Mouse (Mus musculus) neural tube, embryonic 15.5 days (tissue): ENCODE results near the gene Apoc4. TPM values are rescaled to one million over a fixed set of nuclear protein-coding genes. Genes with fewer than 3 reads are reported as not detected.
A peak's percentile ranks its signal among the peaks of the same experiment; 100 is the strongest.

Experiments
- ATAC-seq: fragments of 200-750 bp; cut with Nextera tagmentation; 2 replicates; pipeline ENCODE4 v1.8.0; 2017; ENCODE audit warnings: mild to moderate bottlenecking, moderate TSS enrichment, moderate library complexity; ENCODE audit not compliant: low FRiP score
- H3K27ac ChIP-seq: fragments of 300-500 bp; sonication (generic); replicated peaks from 2 replicates; pipeline ENCODE4 v1.5.1; 2015; ENCODE audit warnings: mild to moderate bottlenecking, inconsistent platforms
- H3K27me3 ChIP-seq: fragments of 300-500 bp; sonication (generic); replicated peaks from 2 replicates; pipeline ENCODE4 v1.6.1; 2015; ENCODE audit warnings: inconsistent platforms
- H3K36me3 ChIP-seq: fragments of 300-500 bp; sonication (generic); 2 replicates; pipeline ENCODE4 v1.6.1; 2015; ENCODE audit warnings: inconsistent platforms
- H3K4me1 ChIP-seq: fragments of 300-500 bp; sonication (generic); 2 replicates; pipeline ENCODE4 v1.6.1; 2015; ENCODE audit warnings: inconsistent platforms
- H3K4me2 ChIP-seq: fragments of 300-500 bp; sonication (generic); 2 replicates; pipeline ENCODE4 v1.6.1; 2015; ENCODE audit warnings: inconsistent platforms, mild to moderate bottlenecking, moderate library complexity
- H3K4me3 ChIP-seq: fragments of 300-500 bp; sonication (generic); replicated peaks from 2 replicates; pipeline ENCODE4 v1.5.1; 2015; ENCODE audit warnings: mild to moderate bottlenecking, inconsistent platforms
- H3K9ac ChIP-seq: fragments of 300-500 bp; sonication (generic); replicated peaks from 2 replicates; pipeline ENCODE4 v1.6.1; 2015; ENCODE audit warnings: mild to moderate bottlenecking, inconsistent platforms
- H3K9me3 ChIP-seq: fragments of 300-500 bp; sonication (generic); replicated peaks from 2 replicates; pipeline ENCODE4 v1.6.1; 2016; ENCODE audit warnings: inconsistent platforms
- WGBS: fragments of 180-500 bp; shearing (Covaris S2); methylation state at CpG from one replicate; pipeline ENCODE4 v1.1.7; 2015; ENCODE audit warnings: mixed read lengths; 5-methylcytosine and 5-hydroxymethylcytosine counted together
- polyA plus RNA-seq: library from polyadenylated mRNA; unstranded; fragments of >200 nt; fragmentation: Nextera tagmentation; extraction: Ambion mirVana; gene quantifications from 2 replicates; pipeline ENCODE4 v1.2.1, GENCODE M21; 2015

Apoc4 gene
- polyA plus RNA-seq, result 0.38 and 0.75 TPM in 2 replicates

- no peak for ATAC-seq
- H3K4me1 ChIP-seq, result no peaks in the 10 kb centered on the region
- H3K4me3 ChIP-seq, result no peak within 1 kb of the TSS
- H3K27me3 ChIP-seq, result no peaks in the 10 kb centered on the region
- H3K4me2 ChIP-seq, result no peak within 1 kb of the TSS
- no peaks in the 10 kb centered on the region for H3K9me3 ChIP-seq
- 70% methylated on average over 8 of the region's 8 CpGs for WGBS
- no peak within 1 kb of the TSS for H3K27ac ChIP-seq
- H3K9ac ChIP-seq, result no peak within 1 kb of the TSS
- H3K36me3 ChIP-seq, result no peaks in the 10 kb centered on the region
These were observed at the start of gene Apoc4, which contains the start of gene Gm44805 for GRCm38 (mm10) chr7:19681202-19681694. Gene Apoc4 (minus strand): TSS chr7:19681479. Gene Gm44805 (minus strand): TSS chr7:19681423.

- 95% methylated on average over 4 of the region's 4 CpGs for WGBS
- no peak overlapping the region for H3K27ac ChIP-seq
- no peaks in the 10 kb centered on the region for H3K9me3 ChIP-seq
- no peaks in the 10 kb centered on the region for H3K4me1 ChIP-seq
- ATAC-seq, result no peak
- H3K4me3 ChIP-seq, result no peak overlapping the region
- no peaks in the 10 kb centered on the region for H3K27me3 ChIP-seq
- H3K36me3 ChIP-seq, result peaks cover 85% of the 10 kb centered on the region
- no peak overlapping the region for H3K4me2 ChIP-seq
- H3K9ac ChIP-seq, result no peak overlapping the region
These were observed 45.3 kb upstream of the Apoc4 start for GRCm38 (mm10) chr7:19726541-19726940.

- H3K27ac ChIP-seq, result no peak overlapping the region
- peaks cover 77% of the 10 kb centered on the region for H3K36me3 ChIP-seq
- no peak overlapping the region for H3K4me3 ChIP-seq
- WGBS, result 96% methylated on average over 12 of the region's 12 CpGs
- H3K9me3 ChIP-seq, result no peaks in the 10 kb centered on the region; the same call in 1 of the 2 replicates
- no peak for ATAC-seq
- H3K9ac ChIP-seq, result no peak overlapping the region
- H3K27me3 ChIP-seq, result no peaks in the 10 kb centered on the region
- H3K4me2 ChIP-seq, result no peak overlapping the region
- H3K4me1 ChIP-seq, result no peaks in the 10 kb centered on the region
These were observed 42.9 kb upstream of the Apoc4 start for GRCm38 (mm10) chr7:19724167-19724566.

GRCm38 (mm10) chr7:19722754-19723195 lies 41.5 kb upstream of the Apoc4 start:
- WGBS, result 91% methylated on average over 6 of the region's 6 CpGs
- peaks cover 63% of the 10 kb centered on the region for H3K36me3 ChIP-seq

GRCm38 (mm10) chr7:19719200-19719599 lies 37.9 kb upstream of the Apoc4 start:
- Histone ChIP-seq H3K27ac (no peak overlapping the region), H3K4me3 (no peak overlapping the region), H3K27me3 (no peaks in the 10 kb centered on the region), H3K4me2 (no peak overlapping the region), H3K9ac (no peak overlapping the region), H3K4me1 (peaks cover 15% of the 10 kb centered on the region), H3K36me3 (peaks cover 33% of the 10 kb centered on the region), H3K9me3 (no peaks in the 10 kb centered on the region; the same call in 1 of the 2 replicates)
- ATAC-seq, result no peak
- WGBS, result 87% methylated on average over 4 of the region's 4 CpGs

More at GRCm38 (mm10) chr7:19722754-19723195, 41.5 kb upstream of the Apoc4 start:
- no peaks in the 10 kb centered on the region; the same call in 1 of the 2 replicates for H3K9me3 ChIP-seq
- H3K27ac ChIP-seq, result no peak overlapping the region
- no peak overlapping the region for H3K4me2 ChIP-seq
- no peaks in the 10 kb centered on the region for H3K27me3 ChIP-seq
- H3K4me3 ChIP-seq, result no peak overlapping the region
- ATAC-seq, result no peak
- H3K4me1 ChIP-seq, result no peaks in the 10 kb centered on the region
- no peak overlapping the region for H3K9ac ChIP-seq

DNA sequence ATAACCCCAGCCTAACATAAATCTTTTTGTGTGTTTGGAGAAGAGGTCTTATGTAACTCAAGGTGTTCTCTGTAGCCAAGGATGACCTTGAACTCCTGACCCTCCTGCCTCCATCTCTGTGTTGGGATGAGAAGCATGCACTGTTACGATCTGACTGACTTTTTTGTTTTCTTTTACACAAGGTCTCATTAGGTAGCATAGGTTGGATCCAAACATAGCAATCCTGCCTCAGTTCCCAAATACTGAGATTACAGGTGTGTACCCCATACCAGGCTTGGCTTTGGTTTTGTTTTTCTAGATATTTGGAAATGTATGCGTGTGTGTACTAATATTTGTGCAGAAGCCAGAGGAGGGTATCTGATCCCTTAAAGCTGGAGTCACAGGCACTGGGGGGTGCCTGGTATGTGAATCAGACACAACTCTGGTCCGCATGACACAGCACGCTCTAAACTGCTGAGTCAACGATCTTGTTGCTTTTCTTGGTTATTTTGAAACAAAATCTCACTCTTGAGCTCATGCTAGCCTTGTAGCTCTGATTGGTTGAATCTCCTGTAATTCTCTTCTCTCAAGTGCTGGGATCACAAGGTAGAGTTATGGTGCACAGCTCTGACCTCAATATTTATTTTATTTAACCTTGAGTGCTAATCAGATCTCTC lies 37.1 kb upstream of the Apoc4 start:
- Histone ChIP-seq H3K27me3 (no peaks in the 10 kb centered on the region), H3K4me3 (no peak overlapping the region), H3K9ac (no peak overlapping the region), H3K4me1 (peaks cover 23% of the 10 kb centered on the region), H3K27ac (no peak overlapping the region), H3K9me3 (no peaks in the 10 kb centered on the region; the same call in 1 of the 2 replicates), H3K4me2 (no peak overlapping the region), H3K36me3 (peaks cover 27% of the 10 kb centered on the region)
- WGBS, result 96% methylated on average over 5 of the region's 5 CpGs
- no peak for ATAC-seq

DNA sequence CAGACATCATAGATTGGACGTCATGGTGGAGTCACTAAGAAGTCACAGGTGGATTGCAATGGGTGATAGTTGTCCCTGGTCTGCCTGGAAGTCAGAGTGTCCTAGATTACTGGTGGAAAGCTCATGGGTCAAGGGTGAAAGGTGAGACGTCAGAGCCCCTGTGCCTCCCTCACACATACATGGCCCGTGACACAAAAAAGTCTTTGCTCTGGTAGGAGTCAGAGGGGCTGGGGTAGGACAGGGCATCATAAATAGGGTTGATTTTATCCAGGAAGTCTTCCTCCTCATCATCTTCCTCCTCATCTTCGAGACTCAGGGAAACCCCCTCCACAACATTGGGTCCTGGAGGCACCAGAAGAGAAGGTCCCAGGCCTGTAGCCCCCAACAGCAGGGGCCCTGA lies 36.1 kb upstream of the Apoc4 start:
- H3K4me2 ChIP-seq, result no peak overlapping the region
- peaks cover 24% of the 10 kb centered on the region for H3K4me1 ChIP-seq
- no peak overlapping the region for H3K4me3 ChIP-seq
- H3K9me3 ChIP-seq, result no peaks in the 10 kb centered on the region; the same call in 1 of the 2 replicates
- H3K9ac ChIP-seq, result no peak overlapping the region
- H3K27ac ChIP-seq, result no peak overlapping the region; the same call in 1 of the 2 replicates
- H3K27me3 ChIP-seq, result no peaks in the 10 kb centered on the region
- peaks cover 26% of the 10 kb centered on the region for H3K36me3 ChIP-seq
- ATAC-seq, result no peak
- 89% methylated on average over 4 of the region's 4 CpGs for WGBS

DNA sequence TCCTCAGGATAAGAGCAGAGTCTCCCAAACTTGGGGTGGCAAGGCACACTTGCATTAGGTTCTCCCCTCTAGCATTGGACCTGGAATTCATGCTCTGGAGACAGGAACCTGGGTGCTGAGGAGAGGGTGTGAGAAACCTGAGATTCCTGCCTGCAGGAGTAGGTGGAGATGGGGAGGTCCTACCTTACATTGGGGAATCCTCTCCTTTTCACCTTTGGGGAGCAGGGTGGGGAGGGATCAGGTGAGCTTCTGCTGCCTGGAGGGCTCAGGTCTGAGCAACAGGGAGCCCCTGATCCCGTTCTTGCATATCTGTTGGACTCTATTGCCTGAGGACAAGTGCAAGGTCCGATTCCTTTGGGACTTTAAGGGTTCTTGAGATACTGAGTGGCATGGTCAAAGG lies 35.5 kb upstream of the Apoc4 start:
- WGBS, result 78% methylated on average over 2 of the region's 2 CpGs
- Histone ChIP-seq H3K4me2 (peak overlapping the region; percentile 66), H3K27me3 (no peaks in the 10 kb centered on the region), H3K9ac (peak overlapping the region; percentile 56), H3K4me1 (peaks cover 24% of the 10 kb centered on the region), H3K27ac (peak overlapping the region; percentile 93), H3K9me3 (no peaks in the 10 kb centered on the region; the same call in 1 of the 2 replicates), H3K4me3 (peak overlapping the region; percentile 42; the same call in 1 of the 2 replicates), H3K36me3 (peaks cover 31% of the 10 kb centered on the region)
- no peak for ATAC-seq

DNA sequence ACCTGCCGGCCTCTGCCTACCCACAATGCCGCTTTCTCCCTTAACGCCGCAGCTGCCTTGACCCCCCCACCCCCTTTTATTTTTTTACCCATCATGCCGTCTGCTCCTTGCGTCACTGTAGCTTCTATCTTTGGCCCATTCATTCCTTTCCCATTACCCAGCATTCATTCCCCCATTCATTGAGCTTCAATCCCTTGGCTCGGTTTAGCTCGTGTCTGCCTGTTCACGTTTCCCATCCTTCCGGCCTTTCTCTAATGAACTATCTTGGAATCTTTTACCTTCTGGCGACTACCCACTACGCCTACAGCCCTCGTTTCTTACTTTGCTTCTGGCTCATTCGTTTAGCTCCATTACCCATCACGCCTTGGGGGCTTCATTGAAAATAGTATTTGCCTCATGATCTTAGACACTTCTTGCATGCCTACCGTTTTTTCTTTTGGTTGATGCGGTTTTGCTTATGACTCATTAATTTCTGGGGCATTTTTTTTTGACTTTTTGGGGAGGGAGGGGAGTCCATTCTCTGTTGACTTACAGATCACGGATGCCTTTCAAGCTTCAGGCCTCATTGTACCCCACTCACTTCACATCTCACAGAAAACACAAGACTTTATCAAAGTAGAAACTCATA lies 34.9 kb upstream of the Apoc4 start:
- Histone ChIP-seq H3K9me3 (no peaks in the 10 kb centered on the region; the same call in 1 of the 2 replicates), H3K4me2 (peak overlapping the region; percentile 66), H3K9ac (peak overlapping the region; percentile 56), H3K36me3 (peaks cover 31% of the 10 kb centered on the region), H3K27ac (peak overlapping the region; percentile 93), H3K4me1 (peaks cover 24% of the 10 kb centered on the region), H3K4me3 (peak overlapping the region; percentile 42), H3K27me3 (no peaks in the 10 kb centered on the region)
- 5% methylated on average over 18 of the region's 18 CpGs for WGBS
- ATAC-seq, result no peak

GRCm38 (mm10) chr7:19715239-19716054 lies 34.2 kb upstream of the Apoc4 start, which contains the start of gene Tomm40:
Gene Tomm40 (minus strand): TSS chr7:19715438.
- under 1% methylated on average over 57 of the region's 59 CpGs for WGBS
- peaks cover 30% of the 10 kb centered on the region for H3K36me3 ChIP-seq
- H3K4me2 ChIP-seq, result peak within 1 kb of the TSS; percentile 95
- peak; percentile 97 for ATAC-seq
- H3K27me3 ChIP-seq, result no peaks in the 10 kb centered on the region
- peaks cover 24% of the 10 kb centered on the region for H3K4me1 ChIP-seq
- H3K9me3 ChIP-seq, result no peaks in the 10 kb centered on the region
- peak within 1 kb of the TSS; percentile 99 for H3K4me3 ChIP-seq
- peak within 1 kb of the TSS; percentile 93 for H3K27ac ChIP-seq
- peak within 1 kb of the TSS; percentile 96 for H3K9ac ChIP-seq

- peaks cover 24% of the 10 kb centered on the region for H3K4me1 ChIP-seq
- no peaks in the 10 kb centered on the region for H3K9me3 ChIP-seq
- peaks cover 34% of the 10 kb centered on the region for H3K36me3 ChIP-seq
- H3K27me3 ChIP-seq, result no peaks in the 10 kb centered on the region
- peak; percentile 0; the same call in 1 of the 2 replicates for ATAC-seq
- under 1% methylated on average over 34 of the region's 39 CpGs for WGBS
- H3K4me3 ChIP-seq, result peak overlapping the region; percentile 99
- H3K4me2 ChIP-seq, result peak overlapping the region; percentile 95
- H3K9ac ChIP-seq, result peak overlapping the region; percentile 96
- peak overlapping the region; percentile 85 for H3K27ac ChIP-seq
These were observed 33.6 kb upstream of the Apoc4 start for GRCm38 (mm10) chr7:19714836-19715235.
